Mouse (Mus musculus) small intestine, adult 2 months (tissue): ENCODE results near the gene Tssc4.

Source experiments
- CTCF ChIP-seq: fragments of 200-500 bp; IDR thresholded peaks from 2 replicates; pipeline ENCODE4 v1.5.1; 2012; ENCODE audit warnings: low read depth, mild to moderate bottlenecking, control low read depth, inconsistent platforms, low read length, moderate library complexity, mixed read lengths; ENCODE audit not compliant: insufficient replicate concordance, insufficient read length; ENCODE audit errors: extremely low read depth
- POLR2A ChIP-seq: fragments of 200-500 bp; IDR thresholded peaks from 2 replicates; pipeline ENCODE4 v1.6.1; 2012; ENCODE audit warnings: low read depth, mild to moderate bottlenecking, control low read depth, inconsistent platforms, low read length, moderate library complexity

GRCm38 (mm10) chr7:143025496-143025895 lies 43.6 kb upstream of the Tssc4 start:
- TF ChIP-seq CTCF = no peak
- no peak for TF ChIP-seq POLR2A
